Mouse (Mus musculus) ovary, adult 18-20 months (tissue): ENCODE data around the gene Slco1c1.
"Not testable (repeated sequence)": the region's sequence is repeated elsewhere in the genome, so short reads cannot be mapped to it uniquely, and the experiment has no call there.

Source experiments
- DNase-seq: peaks from one replicate; pipeline ENCODE4 v3.0.0; 2022; ENCODE audit warnings: low spot score, mixed read lengths

Gene Slco1c1

DNA sequence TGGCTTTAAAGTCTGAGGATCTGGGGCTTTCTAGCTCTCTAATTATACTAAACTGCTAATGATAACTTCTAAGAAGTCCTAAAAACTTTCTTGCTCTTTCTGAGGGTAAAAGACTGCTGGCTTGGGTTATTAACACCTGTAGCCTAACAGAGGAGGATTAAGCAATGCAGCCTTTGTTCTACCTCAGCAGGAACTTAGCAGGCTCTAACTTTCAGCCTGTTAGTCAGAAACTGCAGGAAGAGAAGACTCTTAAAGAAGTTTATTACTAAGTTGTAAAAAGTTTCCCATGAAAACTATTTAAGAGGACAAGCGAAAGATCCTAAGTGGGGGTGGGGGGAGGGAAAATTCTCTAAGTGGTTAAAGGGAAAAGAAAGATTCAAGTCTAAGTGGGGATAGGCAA lies 65.8 kb downstream of the Slco1c1 start:
- DNase-seq: no peak

DNA sequence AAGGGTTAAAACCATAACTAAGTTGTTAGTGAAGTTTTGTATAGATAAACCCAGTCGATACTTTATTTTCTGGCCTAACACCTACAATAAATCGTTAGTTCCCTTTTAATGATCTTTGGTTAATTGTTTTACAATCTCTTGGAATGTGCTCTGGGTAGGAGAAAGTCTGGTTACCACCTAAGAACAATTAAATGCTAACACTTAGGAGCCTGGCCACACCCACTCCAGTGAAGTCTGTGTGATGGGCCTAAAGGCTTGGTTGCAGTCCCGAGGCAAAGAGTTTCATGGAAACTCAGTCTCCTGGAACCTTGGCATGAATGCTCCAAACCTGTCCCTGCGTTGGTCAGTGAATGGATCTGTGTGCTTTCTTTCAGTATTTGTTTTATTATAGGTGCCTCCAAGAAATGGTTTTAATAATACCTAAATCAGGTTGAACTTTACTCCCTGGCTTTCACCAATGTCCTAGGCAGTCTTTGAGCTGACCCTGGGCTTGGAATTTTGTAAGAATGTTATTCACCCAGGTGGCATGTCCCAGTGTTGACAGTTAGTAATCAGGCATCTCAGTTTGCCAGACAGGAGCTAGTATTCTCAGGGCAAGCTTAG lies 66.5 kb downstream of the Slco1c1 start:
- DNase-seq: not testable (repeated sequence)

DNA sequence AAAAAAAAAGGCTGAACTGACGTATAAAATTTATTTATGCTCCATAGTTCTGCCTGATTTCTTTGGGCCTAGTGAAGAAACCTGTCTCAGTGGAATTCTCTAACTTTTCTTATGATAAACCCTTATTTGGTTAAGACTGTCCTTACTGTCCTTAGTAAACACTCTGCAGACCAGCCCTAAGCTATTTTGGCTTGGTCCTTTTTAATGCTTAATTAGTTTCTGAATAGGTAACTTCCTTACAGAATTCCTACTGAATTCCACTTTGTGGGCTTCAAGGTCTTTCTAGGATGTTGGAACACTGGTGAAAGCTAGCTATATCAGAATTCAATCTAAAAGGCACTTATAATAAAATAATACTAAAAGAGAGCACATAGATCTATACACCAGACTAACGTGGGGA lies 71.9 kb downstream of the Slco1c1 start:
- DNase-seq: no peak

GRCm38 (mm10) chr6:141597037-141597436 lies 72.9 kb downstream of the Slco1c1 start:
- no peak for DNase-seq

- DNase-seq: no peak
Measured at GRCm38 (mm10) chr6:141600940-141601339, 76.8 kb downstream of the Slco1c1 start.

GRCm38 (mm10) chr6:141610702-141611260 lies 86.6 kb downstream of the Slco1c1 start:
- DNase-seq: no peak

DNA sequence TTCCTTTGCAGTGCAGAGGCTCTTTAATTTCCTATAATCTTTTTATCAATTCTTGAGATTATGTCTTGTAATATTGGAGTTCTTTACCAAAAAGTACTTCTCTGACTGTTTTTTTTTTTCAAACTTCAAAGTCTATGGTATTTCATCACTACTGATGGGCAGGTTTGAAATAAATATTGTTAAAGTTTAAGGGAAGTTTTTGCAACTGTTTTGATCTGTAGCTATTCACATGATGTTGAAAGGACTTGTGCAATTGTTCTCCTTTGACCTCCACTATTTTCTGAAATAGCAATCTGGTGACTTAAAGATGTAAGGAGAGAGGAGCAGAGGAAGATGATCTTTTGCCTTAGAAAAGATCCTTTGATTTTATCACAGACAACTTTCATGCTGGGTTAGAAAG lies 89.8 kb downstream of the Slco1c1 start:
- DNase-seq: no peak

DNA sequence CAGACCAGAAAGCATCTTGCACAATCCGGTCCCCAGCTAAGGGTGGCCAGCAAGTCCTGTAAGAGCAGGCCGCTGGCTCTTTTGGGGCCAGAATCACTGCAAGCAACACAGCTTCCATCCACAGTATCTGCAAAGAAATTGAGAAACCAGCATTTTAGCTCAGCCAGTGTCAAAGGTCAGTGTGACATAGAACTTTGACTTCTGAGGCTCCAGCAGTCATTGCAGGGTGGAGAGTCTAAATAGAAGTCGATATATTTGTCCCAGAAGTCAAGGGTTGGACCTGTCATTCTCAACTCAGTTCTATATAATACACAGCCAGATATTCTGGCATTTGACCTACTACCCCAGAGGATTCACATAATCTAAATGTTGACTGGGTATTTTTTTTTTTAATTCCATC lies 91.2 kb downstream of the Slco1c1 start:
- DNase-seq: no peak
